17 mouse cellular contexts compared by ENCODE assay signal in the genomic region with DNA sequence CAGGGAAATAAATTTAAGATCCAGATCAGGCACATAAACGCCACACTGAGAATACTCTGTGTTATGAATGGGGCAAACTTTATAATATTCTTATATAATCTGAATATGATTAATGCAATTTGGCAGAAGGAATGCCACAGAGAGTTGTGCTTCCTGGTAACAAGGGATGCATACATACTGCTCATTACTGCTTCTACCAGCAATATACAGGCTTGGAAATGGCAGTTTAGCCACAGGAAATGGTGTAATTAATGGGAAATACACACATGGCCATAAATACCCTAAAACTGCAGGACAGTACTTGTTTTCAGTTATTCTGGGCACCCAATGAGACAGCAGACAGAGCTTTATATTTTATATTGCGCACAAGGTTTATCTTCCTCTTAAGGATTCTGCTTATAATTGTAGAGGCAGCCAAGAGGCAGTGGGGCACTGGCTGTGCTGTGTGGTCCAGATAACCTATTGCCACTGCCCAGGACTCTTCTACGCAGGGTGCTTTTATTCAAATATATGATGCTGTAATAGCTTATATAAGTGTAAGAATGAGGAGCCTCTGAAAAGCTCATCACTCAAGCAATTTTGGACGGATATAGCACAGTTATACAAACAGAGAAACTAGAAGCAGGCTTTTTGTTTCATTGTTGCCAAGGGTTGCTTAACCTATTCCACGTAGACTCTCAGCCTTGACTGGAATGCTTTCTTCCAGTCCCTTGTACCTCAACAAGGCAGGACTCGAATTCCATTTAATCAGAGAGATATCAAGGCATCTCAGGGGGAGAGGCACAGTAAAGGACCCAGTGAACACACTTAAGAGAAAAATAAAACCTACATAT. TPM values are rescaled to one million over a fixed set of nuclear protein-coding genes. Genes with fewer than 3 reads are reported as not detected.
DNase-seq lines count a peak whose midpoint lies in the region; ATAC-seq and TF ChIP-seq lines count a peak whose summit lies in the region.
"Had no signal": no experiment of that assay in that cellular context is flagged by ENCODE, and none has a peak within 500 bp of the region (broad histone marks: within the 10 kb centered on the region; RNA-seq: fewer than 3 reads in every experiment).

No protein-coding gene starts in this region.

- no peak for DNase-seq in frontal cortex, adult 2 months (ENCODE audit: extremely low spot score in 1 of 2, low spot score in 1 of 2)
- DNase-seq in midbrain, embryonic 14.5 days = peak; percentile 11
- DNase-seq in liver, embryonic 14.5 days (ENCODE audit: low read depth in 3 of 3, low spot score in 3 of 3) = no peak
- DNase-seq in kidney, adult 11 months = no peak
- DNase-seq in frontal cortex, postnatal 14 days (ENCODE audit: low spot score in 2 of 2) = no peak
- DNase-seq: adrenal gland, postnatal 10 days; cerebellum, adult 9-11 months; gastrocnemius, postnatal 25 days; kidney, postnatal 36 days had no signal

- peak; percentile 81 for ATAC-seq in frontal cortex, adult (ENCODE audit: low TSS enrichment)
- ATAC-seq in midbrain, embryonic 14.5 days (ENCODE audit: low FRiP score, low TSS enrichment) = no peak
- ATAC-seq in midbrain, embryonic 15.5 days (replicated peaks) = no peak
- ATAC-seq in liver, embryonic 14.5 days (ENCODE audit: insufficient read depth) = peak; percentile 71
- ATAC-seq in neural tube, embryonic 14.5 days (ENCODE audit: low read depth) = peak; percentile 77
- ATAC-seq: intestine, embryonic 16.5 days had no signal

- H3K9ac ChIP-seq in midbrain, embryonic 14.5 days (replicated peaks; ENCODE audit: low read length) = no peak overlapping the region
- no peak overlapping the region for H3K9ac ChIP-seq in midbrain, embryonic 15.5 days
- H3K9ac ChIP-seq in liver, embryonic 14.5 days (replicated peaks) = no peak overlapping the region
- no peak overlapping the region for H3K9ac ChIP-seq in neural tube, embryonic 14.5 days (replicated peaks; ENCODE audit: low read depth, low read length)
- H3K9ac ChIP-seq: heart, embryonic 12.5 days; limb, embryonic 13.5 days had no signal

- H3K36me3 ChIP-seq in midbrain, embryonic 14.5 days (ENCODE audit: control insufficient read depth, insufficient read depth, low read length) = no peaks in the 10 kb centered on the region
- no peaks in the 10 kb centered on the region for H3K36me3 ChIP-seq in midbrain, embryonic 15.5 days (replicated peaks)
- H3K36me3 ChIP-seq in liver, embryonic 14.5 days (replicated peaks; ENCODE audit: control insufficient read depth, insufficient read depth, low read depth) = no peaks in the 10 kb centered on the region
- no peaks in the 10 kb centered on the region for H3K36me3 ChIP-seq in neural tube, embryonic 14.5 days (ENCODE audit: control insufficient read depth, insufficient read depth, low read length)
- H3K36me3 ChIP-seq: forebrain, embryonic 10.5 days; heart, embryonic 12.5 days; hindbrain, embryonic 10.5 days; limb, embryonic 13.5 days had no signal

- no peak for TF ChIP-seq CTCF in liver, embryonic 14.5 days (IDR thresholded peaks at IDR 0.05; ENCODE audit: low read depth)

- TF ChIP-seq EP300 in liver, embryonic 14.5 days (IDR thresholded peaks at IDR 0.05; ENCODE audit: low read depth) = no peak

- H3K9me3 ChIP-seq in midbrain, embryonic 14.5 days (ENCODE audit: control insufficient read depth, low read length) = no peaks in the 10 kb centered on the region
- no peaks in the 10 kb centered on the region for H3K9me3 ChIP-seq in midbrain, embryonic 15.5 days
- no peaks in the 10 kb centered on the region for H3K9me3 ChIP-seq in liver, embryonic 14.5 days (ENCODE audit: control insufficient read depth, low read length)
- no peaks in the 10 kb centered on the region for H3K9me3 ChIP-seq in neural tube, embryonic 14.5 days (ENCODE audit: control insufficient read depth, low read length)
- H3K9me3 ChIP-seq: forebrain, embryonic 10.5 days; heart, embryonic 12.5 days; hindbrain, embryonic 10.5 days; limb, embryonic 13.5 days had no signal

- H3K27me3 ChIP-seq in midbrain, embryonic 14.5 days (ENCODE audit: control insufficient read depth, insufficient read depth, low read length) = no peaks in the 10 kb centered on the region
- H3K27me3 ChIP-seq in midbrain, embryonic 15.5 days (replicated peaks) = no peaks in the 10 kb centered on the region
- H3K27me3 ChIP-seq in liver, embryonic 14.5 days (ENCODE audit: control insufficient read depth, insufficient read depth, low read length) = no peaks in the 10 kb centered on the region
- H3K27me3 ChIP-seq in neural tube, embryonic 14.5 days (ENCODE audit: control insufficient read depth, insufficient read depth, low read length) = no peaks in the 10 kb centered on the region
- H3K27me3 ChIP-seq: heart, embryonic 12.5 days; limb, embryonic 13.5 days had no signal

- H3K4me1 ChIP-seq in midbrain, embryonic 14.5 days (ENCODE audit: control insufficient read depth, insufficient read depth, low read length) = no peaks in the 10 kb centered on the region
- peaks cover 9% of the 10 kb centered on the region for H3K4me1 ChIP-seq in midbrain, embryonic 15.5 days
- peaks cover 17 to 18% of the 10 kb centered on the region in 2 experiments for H3K4me1 ChIP-seq in liver, embryonic 14.5 days (replicated peaks; ENCODE audit: control insufficient read depth in 2 of 2, insufficient read depth in 2 of 2, low read length in 1 of 2)
- peaks cover 4% of the 10 kb centered on the region; the same call in 1 of the 2 replicates for H3K4me1 ChIP-seq in neural tube, embryonic 14.5 days (ENCODE audit: control insufficient read depth, insufficient read depth, low read length)
- H3K4me1 ChIP-seq: forebrain, embryonic 10.5 days; heart, embryonic 12.5 days; hindbrain, embryonic 10.5 days had no signal

- WGBS in midbrain, embryonic 14.5 days = 79% methylated on average over 6 of the region's 6 CpGs
- WGBS in midbrain, embryonic 15.5 days = 72% methylated on average over 6 of the region's 6 CpGs
- 56% methylated on average over 6 of the region's 6 CpGs for WGBS in liver, embryonic 14.5 days (ENCODE audit: insufficient replicate concordance)
- 60% methylated on average over 6 of the region's 6 CpGs for WGBS in neural tube, embryonic 14.5 days

- H3K4me3 ChIP-seq in midbrain, embryonic 14.5 days (replicated peaks; ENCODE audit: low read depth, low read length) = no peak overlapping the region
- H3K4me3 ChIP-seq in midbrain, embryonic 15.5 days = no peak overlapping the region
- H3K4me3 ChIP-seq in liver, embryonic 14.5 days (ENCODE audit: insufficient read depth in 1 of 2, low read depth in 2 of 2, low read length in 2 of 2) = no peak overlapping the region; a peak in 1 of 4 replicates
- no peak overlapping the region for H3K4me3 ChIP-seq in neural tube, embryonic 14.5 days (ENCODE audit: low read depth, low read length)
- H3K4me3 ChIP-seq: forebrain, embryonic 10.5 days; heart, embryonic 12.5 days; hindbrain, embryonic 10.5 days; limb, embryonic 13.5 days had no signal

- H3K27ac ChIP-seq in midbrain, embryonic 14.5 days (replicated peaks; ENCODE audit: low read depth, low read length) = 0 out of 2 replicates have a peak overlapping the region, but pooled peaks have one; percentile 6
- no peak overlapping the region for H3K27ac ChIP-seq in midbrain, embryonic 15.5 days
- peak overlapping the region; percentile 44 for H3K27ac ChIP-seq in liver, embryonic 14.5 days
- no peak overlapping the region for H3K27ac ChIP-seq in neural tube, embryonic 14.5 days (ENCODE audit: low read depth, low read length)
- H3K27ac ChIP-seq: forebrain, embryonic 10.5 days; hindbrain, embryonic 10.5 days; limb, embryonic 13.5 days had no signal

- H3K4me2 ChIP-seq in midbrain, embryonic 14.5 days (ENCODE audit: low read length) = no peak overlapping the region
- H3K4me2 ChIP-seq in midbrain, embryonic 15.5 days = no peak overlapping the region
- H3K4me2 ChIP-seq in liver, embryonic 14.5 days (ENCODE audit: low read depth) = peak overlapping the region; percentile 48
- H3K4me2 ChIP-seq in neural tube, embryonic 14.5 days (ENCODE audit: low read depth, low read length) = no peak overlapping the region
- H3K4me2 ChIP-seq: heart, embryonic 12.5 days; limb, embryonic 13.5 days had no signal

RNA-seq across cellular contexts. Expression of a gene that starts 13.4 kb away (rescaled TPM):
- polyA plus RNA-seq in frontal cortex, adult 2 months (2012; rRNA removed) = 56.0 and 60.0 TPM in 2 replicates
- 40.5 and 44.5 TPM in 2 replicates for polyA plus RNA-seq in midbrain, embryonic 14.5 days (2014; fragmentation: Nextera tagmentation; extraction: Ambion mirVana)
- polyA plus RNA-seq in midbrain, embryonic 15.5 days (2015; fragmentation: Nextera tagmentation; extraction: Ambion mirVana) = 31.4 TPM in 2 replicates
- 3.9 and 4.9 TPM in 2 replicates for polyA plus RNA-seq in liver, embryonic 14.5 days (2012; rRNA removed)
- 5.8 and 5.9 TPM in 2 replicates for polyA plus RNA-seq in liver, embryonic 14.5 days (2014; fragmentation: Nextera tagmentation; extraction: Ambion mirVana)
- 45.9 and 49.6 TPM in 2 replicates for polyA plus RNA-seq in neural tube, embryonic 14.5 days (2014; fragmentation: Nextera tagmentation; extraction: Ambion mirVana)

RNA-seq across cellular contexts. Expression of a gene that starts 14.5 kb away (rescaled TPM):
- polyA plus RNA-seq in frontal cortex, adult 2 months (2012; rRNA removed) = 5.9 and 6.5 TPM in 2 replicates
- polyA plus RNA-seq in midbrain, embryonic 14.5 days (2014; fragmentation: Nextera tagmentation; extraction: Ambion mirVana) = 13.4 and 18.1 TPM in 2 replicates
- polyA plus RNA-seq in midbrain, embryonic 15.5 days (2015; fragmentation: Nextera tagmentation; extraction: Ambion mirVana) = 17.2 and 18.5 TPM in 2 replicates
- 10.1 and 12.8 TPM in 2 replicates for polyA plus RNA-seq in liver, embryonic 14.5 days (2012; rRNA removed)
- polyA plus RNA-seq in liver, embryonic 14.5 days (2014; fragmentation: Nextera tagmentation; extraction: Ambion mirVana) = 15.3 and 17.0 TPM in 2 replicates
- polyA plus RNA-seq in neural tube, embryonic 14.5 days (2014; fragmentation: Nextera tagmentation; extraction: Ambion mirVana) = 14.0 and 16.6 TPM in 2 replicates

Comparison
In these comparisons a context has a peak if more than half of its experiments do, and no peak if none do; other contexts are left out.
1. H3K27ac ChIP-seq: peak in midbrain, embryonic 14.5 days (single experiment) and liver, embryonic 14.5 days (single experiment); none in midbrain, embryonic 15.5 days (single experiment) and neural tube, embryonic 14.5 days (single experiment).
2. ATAC-seq: peak in frontal cortex, adult (single experiment), liver, embryonic 14.5 days (single experiment) and neural tube, embryonic 14.5 days (single experiment); none in midbrain, embryonic 14.5 days (single experiment) and midbrain, embryonic 15.5 days (single experiment).